Mouse (Mus musculus): Measurements from ENCODE around the gene Drc1. TPM values are rescaled to one million over a fixed set of nuclear protein-coding genes. Genes with fewer than 3 reads are reported as not detected.

Gene Drc1
- 10 to 100 TPM; 12.6 to 14.6 TPM for total RNA-seq (2021)

DNA sequence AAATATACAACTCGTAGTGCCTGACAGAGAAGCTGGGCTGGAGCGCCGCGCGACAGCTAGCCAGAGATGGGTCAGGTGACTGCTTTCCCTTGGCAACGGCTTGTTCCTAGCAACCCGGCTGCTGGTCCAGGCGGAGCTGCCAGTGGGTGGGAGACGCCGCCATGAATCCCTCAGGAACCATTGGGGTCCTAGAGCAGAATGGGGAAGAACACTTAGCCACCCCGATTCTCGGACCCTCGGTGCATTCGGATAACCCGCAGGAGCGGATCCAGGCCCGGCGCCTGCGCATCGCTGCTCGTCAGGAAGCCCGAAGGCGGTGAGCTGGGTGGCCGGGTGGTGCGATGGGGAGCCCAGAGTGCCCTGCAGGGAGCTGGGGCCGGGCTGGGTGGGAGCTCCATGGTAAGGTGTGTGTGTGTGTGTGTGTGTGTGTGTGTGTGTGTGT is at the start of gene Drc1:
Gene Drc1, plus strand, starts transcription at position 98 of the 442 bp plus-strand sequence.
- intact Hi-C loops (cut with DNase I), result no loop called here
- DNase-seq, result peak; percentile 61

DNA sequence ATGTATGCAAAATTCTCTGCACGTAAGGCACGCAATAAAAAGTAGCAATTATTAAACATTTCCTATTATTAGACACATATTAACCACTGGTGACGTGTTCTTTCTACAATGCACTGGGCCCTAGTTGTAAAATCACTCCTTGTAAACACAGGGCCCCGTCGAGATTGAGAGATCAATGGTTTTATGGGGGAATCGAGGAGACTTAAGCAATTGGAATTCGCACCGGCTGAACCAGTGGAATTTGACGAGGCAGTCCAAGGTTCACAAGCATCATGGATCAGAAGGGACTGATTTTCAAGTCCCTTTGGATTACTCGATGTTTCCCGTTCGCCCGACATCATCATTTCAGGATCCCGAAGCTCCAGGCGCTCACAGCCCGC is 49.3 kb upstream of the Drc1 start:
- intact Hi-C loops (cut with DNase I), result no loop called here
- no peak for DNase-seq

DNA sequence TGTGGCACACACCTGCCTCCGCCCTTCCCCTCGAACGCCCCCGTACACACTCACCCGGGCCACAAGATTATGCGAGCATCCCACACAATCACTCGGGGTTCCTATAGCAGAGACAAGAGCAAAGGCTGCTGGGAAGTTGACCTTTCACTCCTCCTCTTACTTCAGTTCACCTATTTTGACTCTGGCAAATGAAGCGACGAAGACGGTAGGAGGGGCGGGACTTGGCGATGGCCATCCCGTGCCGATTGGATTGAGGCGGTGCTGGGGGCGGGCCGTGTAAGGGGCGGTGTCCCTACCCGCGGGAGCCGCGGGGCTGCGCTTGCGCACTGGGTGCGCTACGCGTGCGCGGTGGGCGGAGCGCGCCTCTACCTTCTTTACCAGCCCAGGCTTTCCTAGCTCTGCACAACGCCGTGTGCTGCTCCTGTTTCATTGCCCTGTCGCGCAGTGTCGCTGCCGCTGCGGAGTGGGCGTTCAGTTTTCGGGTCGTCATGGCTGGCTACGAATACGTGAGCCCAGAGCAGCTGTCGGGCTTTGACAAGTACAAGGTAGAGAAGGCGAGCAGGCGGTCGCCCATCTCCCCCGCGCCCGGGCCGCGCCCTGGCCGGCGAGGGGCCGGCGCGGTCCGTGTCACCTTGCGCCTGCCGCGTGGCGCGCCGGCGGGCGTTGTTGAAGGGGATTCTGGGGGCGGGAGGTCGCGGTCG is 48.8 kb upstream of the Drc1 start, which contains the start of gene Selenoi:
Gene Selenoi, plus strand, starts transcription at position 311 of the 701 bp plus-strand sequence.
- intact Hi-C loops (cut with DNase I), result no loop called here
- peak; percentile 99 for DNase-seq

DNA sequence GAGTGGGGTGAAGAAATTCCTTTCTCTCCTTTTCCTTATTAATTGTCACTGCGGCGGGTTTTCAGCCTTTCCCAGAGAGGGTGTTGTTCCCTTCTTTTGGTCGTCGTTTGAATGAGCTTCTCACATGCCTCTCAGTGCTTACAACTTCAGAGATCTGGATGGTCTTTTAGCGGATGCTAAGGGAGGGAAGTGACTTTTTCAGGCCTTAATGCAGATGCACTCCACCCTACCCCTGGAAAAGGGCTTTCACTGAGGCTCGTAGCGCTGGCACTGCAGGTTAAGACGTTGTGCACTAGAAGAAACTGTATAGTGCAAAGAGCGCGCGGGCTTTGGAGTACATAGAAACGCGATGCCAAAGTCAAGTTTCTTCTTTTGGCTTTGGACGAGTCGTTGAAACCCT is 48.1 kb upstream of the Drc1 start:
- intact Hi-C loops (cut with DNase I), result no loop called here
- DNase-seq, result peak; percentile 3

DNA sequence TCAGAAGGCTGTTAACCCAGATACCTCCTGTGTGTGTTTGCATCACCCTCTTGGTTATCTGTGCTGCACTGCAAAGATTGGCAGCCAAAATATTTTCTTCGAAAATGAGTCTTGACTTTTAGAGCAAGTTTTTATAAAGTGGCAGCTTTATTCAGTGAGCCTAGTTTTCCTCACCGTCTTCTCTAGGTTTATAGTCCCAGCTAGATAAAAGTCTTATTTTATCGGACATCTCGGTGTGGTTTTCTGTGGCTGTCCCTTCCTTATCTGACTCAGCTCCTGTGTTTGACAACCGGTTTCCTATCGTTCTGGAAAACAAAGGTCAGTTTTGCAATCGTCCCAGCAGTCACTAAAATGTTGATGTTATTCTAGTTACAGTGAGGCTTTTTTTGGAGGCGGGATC is 47.2 kb upstream of the Drc1 start:
- intact Hi-C loops (cut with DNase I), result no loop called here
- no peak for DNase-seq

DNA sequence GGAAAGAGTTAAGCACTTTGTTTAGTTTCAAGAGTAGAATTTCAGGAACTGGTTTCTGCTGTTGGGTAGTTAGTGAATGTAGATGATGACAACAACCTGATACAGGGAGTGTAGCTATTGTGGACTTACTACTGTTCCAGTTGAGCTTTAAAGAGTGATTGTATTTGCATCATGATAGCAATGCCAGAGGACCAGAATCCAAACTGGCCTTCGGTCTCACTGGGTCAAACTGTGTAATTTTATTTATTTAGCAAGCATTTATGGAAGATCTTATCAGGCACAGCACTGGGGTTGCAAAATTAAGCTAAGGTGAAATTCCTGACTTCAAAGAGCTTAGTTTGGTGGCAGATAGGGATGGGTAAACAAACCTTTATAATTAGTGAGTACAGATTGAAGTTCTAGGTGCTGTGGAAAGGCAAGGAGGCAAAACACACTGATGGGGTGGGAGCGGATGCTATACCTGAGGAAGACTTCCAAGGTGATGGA is 45.5 kb upstream of the Drc1 start:
- intact Hi-C loops (cut with DNase I), result no loop called here

DNA sequence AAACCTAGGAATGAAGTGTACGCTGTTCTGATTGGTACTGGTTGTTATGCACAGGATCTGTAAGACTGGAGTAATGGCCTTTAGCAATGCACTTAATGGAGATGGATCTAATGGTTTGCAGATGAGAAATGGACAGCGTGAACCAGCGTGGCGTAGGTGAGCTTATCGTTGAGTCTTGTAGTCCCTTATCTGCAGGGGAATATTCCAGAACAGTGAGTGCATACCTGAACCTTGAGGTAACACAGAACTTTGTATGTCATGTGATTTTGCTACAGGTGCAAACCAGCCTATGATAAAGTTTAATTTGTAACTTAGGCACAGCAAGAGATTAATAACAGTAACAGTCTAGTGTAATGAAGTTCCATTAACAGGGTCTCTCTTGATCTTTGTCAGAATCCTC is 42.7 kb upstream of the Drc1 start:
- intact Hi-C loops (cut with DNase I), result no loop called here
- no peak for DNase-seq

More for the DNA sequence above, 45.5 kb upstream of the Drc1 start:
- no peak for DNase-seq

DNA sequence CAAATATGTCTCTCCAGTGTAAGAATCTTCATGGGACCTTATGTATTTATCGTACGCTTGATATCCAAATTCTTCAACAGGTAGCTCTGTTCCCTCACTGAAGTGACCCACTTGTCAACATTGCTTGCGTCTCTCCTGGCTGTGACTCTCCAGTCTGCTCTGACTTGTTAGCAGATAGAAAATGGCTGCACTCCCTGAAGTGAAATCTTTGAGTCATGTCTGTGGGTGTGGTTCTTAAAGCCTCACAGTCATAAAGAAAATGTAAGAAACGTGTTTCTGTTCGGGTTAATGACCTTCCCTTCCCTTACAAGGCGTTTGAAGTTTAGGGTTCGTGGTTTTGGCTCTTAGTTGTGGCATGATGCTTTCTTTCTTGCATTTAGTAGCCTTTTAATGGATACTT is 40.6 kb upstream of the Drc1 start:
- intact Hi-C loops (cut with DNase I), result no loop called here

DNA sequence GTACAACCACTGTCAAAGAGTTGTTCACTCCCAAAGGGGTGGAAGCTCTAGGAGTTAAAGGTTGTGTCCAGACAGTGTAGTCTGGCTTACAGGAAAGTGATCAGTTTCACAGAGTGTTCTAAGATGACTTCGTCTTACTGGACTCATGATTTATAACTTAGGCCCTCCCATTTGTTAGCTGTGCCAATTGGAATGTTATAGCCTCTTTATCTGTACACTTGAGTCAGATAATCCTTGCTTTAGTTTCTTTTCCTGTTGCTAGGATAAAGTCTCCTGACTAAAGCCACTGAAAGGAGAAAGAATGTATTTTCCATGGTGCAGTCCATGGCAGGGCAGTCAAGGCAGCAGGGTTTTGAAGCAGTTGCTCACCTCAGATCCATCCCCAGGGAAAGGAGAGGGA is 38.8 kb upstream of the Drc1 start:
- DNase-seq, result no peak

More for the DNA sequence above, 40.6 kb upstream of the Drc1 start:
- DNase-seq, result no peak

DNA sequence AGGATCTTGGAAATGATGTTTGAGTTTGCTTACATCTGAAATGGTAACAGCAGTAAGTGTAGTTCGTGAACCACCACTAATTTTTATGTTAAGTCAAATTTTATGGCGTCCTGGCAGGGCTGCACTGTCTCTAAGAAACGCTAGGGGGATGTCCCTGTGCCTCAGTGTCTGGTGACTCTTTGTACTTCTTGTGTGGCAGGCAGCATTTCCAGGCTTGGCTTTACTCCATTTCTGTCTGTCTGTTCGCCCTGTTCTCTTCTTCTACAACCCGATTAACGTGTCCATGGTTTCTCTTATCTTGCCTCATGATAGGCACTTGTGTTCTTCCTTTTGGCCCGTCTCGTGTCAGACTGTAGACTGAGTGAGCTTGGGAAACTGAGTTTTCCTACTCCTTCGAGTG is 37.4 kb upstream of the Drc1 start:
- peak; percentile 21 for DNase-seq

More for the DNA sequence above, 38.8 kb upstream of the Drc1 start:
- intact Hi-C loops (cut with DNase I), result no loop called here

DNA sequence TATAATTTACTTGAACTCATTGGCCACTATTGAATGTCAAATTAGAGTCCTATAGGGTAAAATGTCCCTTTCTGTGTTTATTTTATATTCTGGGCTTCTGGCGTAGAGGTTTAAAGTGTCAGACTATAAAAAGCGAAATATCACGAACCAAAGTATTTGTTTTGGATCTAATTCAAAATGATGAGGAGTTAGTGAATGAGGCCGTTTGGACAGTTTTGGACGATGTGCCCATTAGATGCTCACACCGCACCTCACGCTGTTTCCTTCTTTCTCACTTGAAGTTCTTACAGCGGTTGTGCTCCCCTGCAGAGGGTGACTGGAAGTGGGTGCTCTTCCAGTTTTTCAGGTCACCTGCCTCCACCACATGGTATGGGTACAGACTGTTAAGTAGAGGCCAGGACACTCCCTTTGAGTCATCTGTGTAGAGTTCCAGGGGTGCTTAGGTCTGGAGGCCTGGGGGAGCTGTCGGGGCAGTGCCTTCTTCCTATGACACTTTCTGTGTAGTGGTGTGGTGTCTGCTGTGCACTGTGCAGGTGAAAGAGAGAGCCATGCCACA is 35.2 kb upstream of the Drc1 start:
- no peak for DNase-seq

More for the DNA sequence above, 37.4 kb upstream of the Drc1 start:
- intact Hi-C loops (cut with DNase I), result no loop called here

DNA sequence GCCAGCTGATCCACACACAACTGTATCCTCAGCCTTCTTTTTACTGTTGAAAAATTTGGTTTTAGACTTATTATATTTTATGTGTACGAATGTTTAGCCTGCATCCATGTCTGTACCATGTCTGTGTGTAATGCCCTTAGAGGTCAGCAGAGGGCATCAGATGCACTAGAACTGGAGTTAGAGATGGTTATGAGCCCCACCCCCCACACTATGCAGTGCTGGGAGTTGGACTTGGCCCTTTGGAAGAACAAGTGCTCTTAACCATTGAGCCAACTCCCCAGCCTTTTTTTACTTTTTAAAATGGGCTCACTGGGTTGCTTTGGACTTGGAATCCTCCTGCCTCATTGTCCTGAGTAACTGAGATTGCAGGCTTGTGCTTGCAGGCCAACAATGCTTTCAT is 33.5 kb upstream of the Drc1 start:
- DNase-seq, result no peak
- intact Hi-C loops (cut with DNase I), result no loop called here

More for the DNA sequence above, 35.2 kb upstream of the Drc1 start:
- intact Hi-C loops (cut with DNase I), result no loop called here

DNA sequence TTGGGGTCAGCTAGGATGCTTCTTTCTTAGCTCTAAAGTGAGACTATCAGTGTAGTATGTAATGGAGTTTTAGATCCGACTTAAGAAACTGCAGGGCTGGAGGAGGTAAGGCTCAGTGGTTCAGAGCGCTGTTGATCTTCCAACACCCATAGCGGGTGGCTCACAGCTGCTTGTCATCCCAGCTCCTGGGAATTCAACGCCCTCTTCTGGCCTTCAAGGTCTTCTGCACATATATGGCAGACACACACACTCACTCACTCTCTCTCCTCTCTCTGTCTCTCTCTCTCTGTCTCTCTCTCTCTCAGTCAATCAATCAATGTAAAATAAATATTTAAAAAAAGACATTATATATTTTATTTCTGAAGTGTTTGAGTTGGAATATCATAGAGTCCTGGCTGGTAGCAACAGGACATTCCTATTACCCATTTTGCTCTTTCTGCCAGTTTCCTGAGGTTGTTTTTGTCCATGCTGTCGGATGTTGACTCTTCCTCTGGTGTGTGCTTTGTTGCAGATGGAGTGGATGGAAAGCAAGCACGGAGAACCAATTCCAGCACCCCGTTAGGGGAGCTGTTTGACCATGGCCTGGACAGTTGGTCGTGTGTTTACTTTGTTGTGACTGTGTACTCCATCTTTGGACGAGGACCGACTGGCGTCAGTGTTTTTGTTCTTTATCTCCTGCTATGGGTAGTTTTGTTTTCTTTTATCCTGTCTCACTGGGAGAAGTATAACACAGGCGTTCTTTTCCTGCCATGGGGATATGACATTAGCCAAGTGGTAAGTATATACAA is 25.4 kb upstream of the Drc1 start:
- intact Hi-C loops (cut with DNase I), result no loop called here
- DNase-seq, result no peak

DNA sequence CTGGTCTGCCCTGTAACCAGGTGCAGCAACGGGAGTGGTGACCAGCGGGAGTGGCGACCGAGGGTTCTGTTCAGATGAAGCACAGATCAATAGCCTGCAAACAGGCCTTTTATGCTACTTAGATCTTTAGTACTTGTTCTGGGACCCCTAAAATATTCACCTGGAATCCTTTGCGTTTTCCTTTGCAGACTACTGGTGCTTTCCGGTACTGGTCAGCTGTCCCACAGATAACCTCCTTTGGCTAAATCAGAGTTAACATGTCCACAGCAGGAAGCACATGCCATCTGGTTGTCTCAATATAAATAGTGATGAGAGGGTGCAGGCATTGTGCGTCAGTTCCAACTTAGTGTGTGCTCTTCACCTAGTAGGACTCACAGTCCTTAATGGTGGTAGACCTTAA is 22.4 kb upstream of the Drc1 start:
- intact Hi-C loops (cut with DNase I), result no loop called here
- DNase-seq, result no peak

DNA sequence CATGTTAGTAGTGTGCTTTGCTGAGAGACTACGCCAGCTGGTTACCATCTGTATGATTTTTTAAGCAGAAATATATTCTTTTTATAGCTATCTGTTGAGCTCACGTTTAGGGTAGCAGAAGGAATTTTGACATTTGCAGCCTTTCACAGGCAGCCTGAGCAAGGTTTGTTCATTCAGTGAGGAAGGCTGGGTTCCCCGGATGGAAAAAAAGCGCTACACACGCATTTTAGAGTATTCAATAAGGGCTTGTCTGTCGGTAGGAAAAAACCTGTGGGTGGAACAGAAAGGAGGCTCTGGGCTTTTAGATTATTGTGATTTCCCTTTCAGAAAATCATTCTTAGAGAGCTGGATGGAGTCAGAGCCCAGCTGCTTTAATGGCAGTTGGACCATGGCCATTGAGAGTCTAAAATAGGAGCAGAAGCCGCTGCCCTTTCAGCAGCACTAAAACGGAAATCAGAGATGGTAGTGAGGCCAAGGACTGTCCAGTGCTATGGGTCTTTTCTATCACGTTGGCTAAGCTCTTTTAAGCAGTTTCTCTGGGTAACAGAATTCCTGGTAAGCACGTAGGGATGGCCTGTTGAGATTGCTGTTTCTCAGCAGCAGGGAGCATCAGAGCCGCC is 10.5 kb upstream of the Drc1 start:
- intact Hi-C loops (cut with DNase I), result no loop called here
- DNase-seq, result no peak

DNA sequence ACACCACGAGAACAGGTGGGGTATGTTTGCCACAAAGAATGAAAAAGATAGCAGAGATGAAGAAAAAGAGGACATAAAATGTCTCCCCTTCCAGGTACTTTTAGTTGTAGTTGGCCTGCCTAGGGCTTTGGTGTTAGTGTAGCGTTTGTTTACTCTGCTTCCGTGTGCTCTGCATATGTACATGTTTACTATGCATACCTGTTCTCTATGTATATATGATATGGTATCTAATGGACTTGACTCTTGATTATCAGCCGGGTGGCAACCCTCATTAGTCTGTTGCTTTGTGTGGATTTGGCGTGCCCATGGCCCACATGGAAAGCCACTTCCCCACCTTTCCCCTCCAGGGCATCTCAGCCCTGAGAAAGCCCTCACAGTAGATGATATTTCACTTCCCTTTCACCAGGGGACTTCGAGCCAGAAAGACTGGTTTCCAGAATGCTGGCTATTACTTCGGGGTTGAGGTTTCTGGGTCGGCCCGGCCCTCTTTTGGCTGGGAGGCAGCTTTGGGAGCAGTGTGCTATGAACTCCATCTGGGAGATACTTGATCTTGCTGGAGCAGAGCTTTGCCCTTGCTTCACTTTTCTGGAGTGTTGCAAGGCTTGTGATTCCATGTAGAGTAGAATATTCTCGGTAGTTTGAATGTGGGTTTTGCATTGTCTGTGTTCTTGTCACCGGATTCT is 9.4 kb upstream of the Drc1 start:
- no peak for DNase-seq
- intact Hi-C loops (cut with DNase I), result no loop called here

DNA sequence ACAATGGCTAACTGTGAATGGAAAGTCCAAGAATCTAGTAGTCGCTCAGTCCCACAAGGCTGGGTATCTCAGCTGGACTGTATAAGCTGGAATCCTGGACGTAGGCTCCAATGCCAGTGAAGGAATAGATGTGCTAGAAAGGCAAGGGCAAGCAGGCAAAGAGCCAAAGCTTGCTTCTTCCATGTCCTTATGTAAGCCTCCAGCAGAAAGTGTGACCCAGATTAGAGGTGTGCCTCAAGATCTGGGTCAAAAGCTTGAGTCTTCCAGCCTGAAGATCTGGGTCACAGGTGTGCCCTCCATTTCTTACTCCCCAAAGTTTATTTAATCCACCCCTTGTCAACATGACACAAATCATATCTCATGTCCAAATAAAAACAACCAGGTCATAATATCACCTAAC is 4.8 kb upstream of the Drc1 start:
- intact Hi-C loops (cut with DNase I), result no loop called here
- no peak for DNase-seq

DNA sequence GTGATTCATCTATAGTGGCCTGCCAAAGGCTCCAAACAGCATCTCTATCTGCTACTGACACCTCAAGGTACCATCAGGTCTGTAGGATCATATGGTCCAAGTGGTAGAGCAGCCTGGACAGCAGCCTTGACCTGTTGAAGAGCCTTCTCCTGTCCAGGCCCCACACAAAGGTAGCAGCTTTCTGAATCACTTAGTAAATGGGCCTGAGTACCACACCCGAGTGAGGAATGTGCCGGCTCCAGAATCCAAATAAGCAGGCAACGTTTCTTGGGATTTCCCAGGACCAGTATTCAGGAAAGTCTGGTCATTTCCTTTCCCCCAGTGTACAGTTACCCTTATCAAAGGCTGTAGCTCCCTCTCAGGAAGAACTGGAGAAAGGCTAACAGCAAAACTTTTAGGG is 2.2 kb upstream of the Drc1 start:
- no peak for DNase-seq
- intact Hi-C loops (cut with DNase I), result no loop called here

DNA sequence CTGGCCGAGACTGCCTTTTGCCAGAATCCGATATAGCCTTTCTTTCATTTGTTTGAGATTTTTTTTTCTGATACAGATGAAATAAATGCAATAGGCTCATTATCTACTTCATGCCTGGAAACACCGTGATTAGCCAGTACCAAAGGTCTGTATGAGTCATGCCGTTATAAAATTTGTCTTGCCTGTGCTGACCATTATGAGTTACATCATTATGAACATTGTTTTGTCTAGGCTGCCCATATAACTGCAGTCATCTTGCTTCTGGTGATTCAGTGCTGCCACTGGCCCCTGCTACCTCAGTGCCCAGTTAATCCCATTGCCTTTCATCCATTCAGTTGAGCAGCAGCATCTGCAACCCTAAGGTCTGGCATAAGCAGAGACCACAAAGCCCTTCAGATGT is 1.7 kb upstream of the Drc1 start:
- DNase-seq, result no peak
- intact Hi-C loops (cut with DNase I), result no loop called here

DNA sequence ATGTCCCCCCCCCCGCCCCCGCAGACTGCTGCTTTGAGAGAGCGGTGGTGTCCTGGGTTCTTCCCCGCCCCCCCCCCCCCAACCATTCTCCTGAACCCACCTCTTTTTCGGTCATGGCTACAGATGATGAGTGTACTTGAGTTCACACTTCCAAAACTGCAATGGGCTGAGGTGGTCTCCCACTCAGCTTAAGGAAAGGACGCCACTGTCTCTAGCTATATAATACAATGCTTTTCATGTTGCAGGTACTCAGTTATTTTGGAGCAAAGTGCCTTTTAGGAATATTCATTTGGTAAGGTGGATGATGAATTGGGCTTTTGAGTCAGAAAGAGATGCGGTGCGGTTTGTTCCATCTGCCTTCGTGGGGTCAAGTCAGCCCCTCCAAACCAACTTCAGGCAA is 324 bp upstream of the Drc1 start:
- intact Hi-C loops (cut with DNase I), result no loop called here
- DNase-seq, result no peak
